Mouse (Mus musculus): ENCODE measurements around the gene Etv6.

Etv6 gene

GRCm38 (mm10) chr6:134210675-134211457 lies 175.4 kb downstream of the Etv6 start:
- TF ChIP-seq NANOG (IDR thresholded peaks at IDR 0.05; ENCODE audit: borderline replicate concordance, low read length) (no peak), POU5F1 (IDR thresholded peaks at IDR 0.05; ENCODE audit: borderline replicate concordance, low read length) (no peak), CTCF (conservative IDR thresholded peaks at IDR 0.05; ENCODE audit: low read length) (no peak)
- no peaks in the 10 kb centered on the region for H3K27me3 ChIP-seq (ENCODE audit: insufficient read depth, low read length)
- H3K4me1 ChIP-seq (replicated peaks; ENCODE audit: low read depth, low read length) = peaks cover 17% of the 10 kb centered on the region
- H3K36me3 ChIP-seq (ENCODE audit: insufficient read depth, low read length) = no peaks in the 10 kb centered on the region
- H3K4me3 ChIP-seq (replicated peaks; ENCODE audit: low read length) = no peak overlapping the region
- no peaks in the 10 kb centered on the region for H3K9me3 ChIP-seq (ENCODE audit: low read length)

GRCm38 (mm10) chr6:134211458-134211776 lies 175.9 kb downstream of the Etv6 start:
- Histone ChIP-seq H3K4me3 (replicated peaks; ENCODE audit: low read length) (no peak overlapping the region), H3K9me3 (ENCODE audit: low read length) (no peaks in the 10 kb centered on the region), H3K4me1 (replicated peaks; ENCODE audit: low read depth, low read length) (peaks cover 17% of the 10 kb centered on the region), H3K27me3 (ENCODE audit: insufficient read depth, low read length) (no peaks in the 10 kb centered on the region), H3K36me3 (ENCODE audit: insufficient read depth, low read length) (no peaks in the 10 kb centered on the region)
- TF ChIP-seq CTCF (conservative IDR thresholded peaks at IDR 0.05; ENCODE audit: low read length) (no peak), NANOG (IDR thresholded peaks at IDR 0.05; ENCODE audit: borderline replicate concordance, low read length) (no peak), POU5F1 (IDR thresholded peaks at IDR 0.05; ENCODE audit: borderline replicate concordance, low read length) (no peak)

DNA sequence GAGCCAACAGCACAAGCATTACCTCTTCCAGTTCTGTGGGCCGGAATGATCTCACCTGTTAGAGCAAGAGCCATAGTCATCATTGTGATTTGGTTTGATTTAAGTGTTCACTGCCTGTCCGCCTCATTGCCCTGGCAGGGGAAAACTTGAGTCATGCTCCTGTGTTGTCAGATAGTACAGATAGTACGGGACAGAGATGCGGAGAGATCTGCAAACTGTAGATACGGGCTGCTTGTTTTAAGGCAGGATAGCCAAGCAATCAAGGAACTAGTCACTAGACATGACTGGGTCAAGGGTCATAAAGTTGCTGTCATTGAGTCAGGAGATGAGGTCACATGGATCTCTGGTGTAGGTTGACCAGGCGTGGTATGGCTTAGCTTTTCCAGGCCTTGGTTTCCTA lies 182.2 kb downstream of the Etv6 start:
- no peak overlapping the region for H3K4me3 ChIP-seq (replicated peaks; ENCODE audit: low read length)
- no peaks in the 10 kb centered on the region for H3K36me3 ChIP-seq (ENCODE audit: insufficient read depth, low read length)
- H3K9me3 ChIP-seq (ENCODE audit: low read length) = no peaks in the 10 kb centered on the region
- H3K27me3 ChIP-seq (ENCODE audit: insufficient read depth, low read length) = no peaks in the 10 kb centered on the region
- TF ChIP-seq POU5F1 (IDR thresholded peaks at IDR 0.05; ENCODE audit: borderline replicate concordance, low read length) = no peak
- TF ChIP-seq NANOG (IDR thresholded peaks at IDR 0.05; ENCODE audit: borderline replicate concordance, low read length) = no peak
- TF ChIP-seq CTCF (conservative IDR thresholded peaks at IDR 0.05; ENCODE audit: low read length) = no peak
- H3K4me1 ChIP-seq (replicated peaks; ENCODE audit: low read depth, low read length) = peaks cover 26% of the 10 kb centered on the region

- Histone ChIP-seq H3K9me3 (ENCODE audit: low read length) (no peaks in the 10 kb centered on the region), H3K4me3 (replicated peaks; ENCODE audit: low read length) (no peak overlapping the region), H3K27me3 (ENCODE audit: insufficient read depth, low read length) (no peaks in the 10 kb centered on the region), H3K36me3 (ENCODE audit: insufficient read depth, low read length) (no peaks in the 10 kb centered on the region), H3K4me1 (replicated peaks; ENCODE audit: low read depth, low read length) (peaks cover 30% of the 10 kb centered on the region)
- TF ChIP-seq POU5F1 (IDR thresholded peaks at IDR 0.05; ENCODE audit: borderline replicate concordance, low read length) (no peak), CTCF (conservative IDR thresholded peaks at IDR 0.05; ENCODE audit: low read length) (no peak), NANOG (IDR thresholded peaks at IDR 0.05; ENCODE audit: borderline replicate concordance, low read length) (no peak)
Observed at GRCm38 (mm10) chr6:134218441-134218840, 182.9 kb downstream of the Etv6 start.

GRCm38 (mm10) chr6:134219358-134219757 lies 183.9 kb downstream of the Etv6 start:
- TF ChIP-seq NANOG (IDR thresholded peaks at IDR 0.05; ENCODE audit: borderline replicate concordance, low read length) (no peak), CTCF (conservative IDR thresholded peaks at IDR 0.05; ENCODE audit: low read length) (no peak), POU5F1 (IDR thresholded peaks at IDR 0.05; ENCODE audit: borderline replicate concordance, low read length) (no peak)
- Histone ChIP-seq H3K27me3 (ENCODE audit: insufficient read depth, low read length) (no peaks in the 10 kb centered on the region), H3K4me3 (replicated peaks; ENCODE audit: low read length) (no peak overlapping the region), H3K36me3 (ENCODE audit: insufficient read depth, low read length) (no peaks in the 10 kb centered on the region), H3K4me1 (replicated peaks; ENCODE audit: low read depth, low read length) (peaks cover 27% of the 10 kb centered on the region), H3K9me3 (ENCODE audit: low read length) (no peaks in the 10 kb centered on the region)

- TF ChIP-seq NANOG (IDR thresholded peaks at IDR 0.05; ENCODE audit: borderline replicate concordance, low read length) = no peak
- TF ChIP-seq POU5F1 (IDR thresholded peaks at IDR 0.05; ENCODE audit: borderline replicate concordance, low read length) = no peak
- TF ChIP-seq CTCF (conservative IDR thresholded peaks at IDR 0.05; ENCODE audit: low read length) = no peak
- Histone ChIP-seq H3K36me3 (ENCODE audit: insufficient read depth, low read length) (peaks cover 4% of the 10 kb centered on the region; the same call in 1 of the 2 replicates), H3K9me3 (ENCODE audit: low read length) (no peaks in the 10 kb centered on the region), H3K4me1 (replicated peaks; ENCODE audit: low read depth, low read length) (peaks cover 27% of the 10 kb centered on the region), H3K4me3 (replicated peaks; ENCODE audit: low read length) (no peak overlapping the region), H3K27me3 (ENCODE audit: insufficient read depth, low read length) (no peaks in the 10 kb centered on the region)
Observed at GRCm38 (mm10) chr6:134220209-134220777, 184.8 kb downstream of the Etv6 start.

- no peaks in the 10 kb centered on the region for H3K27me3 ChIP-seq (ENCODE audit: insufficient read depth, low read length)
- TF ChIP-seq POU5F1 (IDR thresholded peaks at IDR 0.05; ENCODE audit: borderline replicate concordance, low read length) = no peak
- no peak for TF ChIP-seq NANOG (IDR thresholded peaks at IDR 0.05; ENCODE audit: borderline replicate concordance, low read length)
- TF ChIP-seq CTCF (conservative IDR thresholded peaks at IDR 0.05; ENCODE audit: low read length) = no peak
- peaks cover 6% of the 10 kb centered on the region; the same call in 1 of the 2 replicates for H3K36me3 ChIP-seq (ENCODE audit: insufficient read depth, low read length)
- no peaks in the 10 kb centered on the region for H3K9me3 ChIP-seq (ENCODE audit: low read length)
- H3K4me3 ChIP-seq (replicated peaks; ENCODE audit: low read length) = no peak overlapping the region
- peaks cover 27% of the 10 kb centered on the region for H3K4me1 ChIP-seq (replicated peaks; ENCODE audit: low read depth, low read length)
Observed at GRCm38 (mm10) chr6:134222248-134222929, 186.9 kb downstream of the Etv6 start.

- TF ChIP-seq CTCF (conservative IDR thresholded peaks at IDR 0.05; ENCODE audit: low read length) = no peak
- TF ChIP-seq POU5F1 (IDR thresholded peaks at IDR 0.05; ENCODE audit: borderline replicate concordance, low read length) = no peak
- no peak for TF ChIP-seq NANOG (IDR thresholded peaks at IDR 0.05; ENCODE audit: borderline replicate concordance, low read length)
- H3K36me3 ChIP-seq (ENCODE audit: insufficient read depth, low read length) = peaks cover 6% of the 10 kb centered on the region; the same call in 1 of the 2 replicates
- no peaks in the 10 kb centered on the region for H3K27me3 ChIP-seq (ENCODE audit: insufficient read depth, low read length)
- no peaks in the 10 kb centered on the region for H3K9me3 ChIP-seq (ENCODE audit: low read length)
- H3K4me3 ChIP-seq (replicated peaks; ENCODE audit: low read length) = no peak overlapping the region
- H3K4me1 ChIP-seq (replicated peaks; ENCODE audit: low read depth, low read length) = peaks cover 25% of the 10 kb centered on the region
Observed at GRCm38 (mm10) chr6:134225564-134225963, 190.1 kb downstream of the Etv6 start.
